Mouse (Mus musculus) midbrain, embryonic 12.5 days (tissue): ENCODE results near the gene Sirt1. TPM values are rescaled to one million over a fixed set of nuclear protein-coding genes. Genes with fewer than 3 reads are reported as not detected.

Source experiments
- ATAC-seq: fragments of 200-750 bp; cut with Nextera tagmentation; 2 replicates; pipeline ENCODE4 v1.8.0; 2017; ENCODE audit warnings: low read depth, moderate TSS enrichment, moderate library complexity; ENCODE audit not compliant: low FRiP score
- H3K27ac ChIP-seq: fragments of 300-500 bp; sonication (generic); replicated peaks from 2 replicates; pipeline ENCODE4 v1.5.1; 2016; ENCODE audit warnings: mild to moderate bottlenecking
- H3K27me3 ChIP-seq: fragments of 300-500 bp; sonication (generic); 2 replicates; pipeline ENCODE4 v1.6.1; 2016; ENCODE audit warnings: mild to moderate bottlenecking
- H3K36me3 ChIP-seq: fragments of 300-500 bp; sonication (generic); 2 replicates; pipeline ENCODE4 v1.6.1; 2016
- H3K4me1 ChIP-seq: fragments of 300-500 bp; sonication (generic); 2 replicates; pipeline ENCODE4 v1.6.1; 2016
- H3K4me2 ChIP-seq: fragments of 300-500 bp; sonication (generic); replicated peaks from 2 replicates; pipeline ENCODE4 v1.6.1; 2016; ENCODE audit warnings: mild to moderate bottlenecking, moderate library complexity
- H3K4me3 ChIP-seq: fragments of 300-500 bp; sonication (generic); 2 replicates; pipeline ENCODE4 v1.5.1; 2016; ENCODE audit warnings: mild to moderate bottlenecking
- H3K9ac ChIP-seq: fragments of 300-500 bp; sonication (generic); replicated peaks from 2 replicates; pipeline ENCODE4 v1.6.1; 2016; ENCODE audit warnings: mild to moderate bottlenecking, moderate library complexity
- H3K9me3 ChIP-seq: fragments of 300-500 bp; sonication (generic); 2 replicates; pipeline ENCODE4 v1.6.1; 2016; ENCODE audit warnings: mild to moderate bottlenecking
- WGBS: fragments of 180-500 bp; shearing (Covaris S2); methylation state at CpG from one replicate; pipeline ENCODE4 v1.1.7; 2016; 5-methylcytosine and 5-hydroxymethylcytosine counted together
- polyA plus RNA-seq: library from polyadenylated mRNA; unstranded; fragments of >200 nt; fragmentation: Nextera tagmentation; extraction: Ambion mirVana; gene quantifications from 2 replicates; pipeline ENCODE4 v1.2.1, GENCODE M21; 2016

Sirt1 gene
- polyA plus RNA-seq, 1 experiment from 2014 or later = 5.8 TPM

- Histone ChIP-seq H3K9ac (no peak overlapping the region), H3K9me3 (no peaks in the 10 kb centered on the region), H3K27ac (no peak overlapping the region), H3K27me3 (no peaks in the 10 kb centered on the region), H3K36me3 (no peaks in the 10 kb centered on the region), H3K4me3 (no peak overlapping the region), H3K4me1 (no peaks in the 10 kb centered on the region), H3K4me2 (no peak overlapping the region)
- ATAC-seq = no peak
- WGBS = 38% methylated on average over 3 of the region's 3 CpGs
These were observed 33.2 kb downstream of the Sirt1 start for GRCm38 (mm10) chr10:63348291-63348690.

- ATAC-seq = no peak
- Histone ChIP-seq H3K4me1 (no peaks in the 10 kb centered on the region), H3K36me3 (no peaks in the 10 kb centered on the region), H3K9ac (no peak overlapping the region), H3K4me2 (no peak overlapping the region), H3K27me3 (peaks cover 5% of the 10 kb centered on the region; the same call in 1 of the 2 replicates), H3K9me3 (no peaks in the 10 kb centered on the region), H3K27ac (no peak overlapping the region), H3K4me3 (no peak overlapping the region)
- 92% methylated on average over 3 of the region's 3 CpGs for WGBS
These were observed 36.8 kb downstream of the Sirt1 start for GRCm38 (mm10) chr10:63344751-63345150.

- no peak overlapping the region for H3K4me2 ChIP-seq
- H3K4me3 ChIP-seq = no peak overlapping the region
- H3K9me3 ChIP-seq = no peaks in the 10 kb centered on the region
- peaks cover 5% of the 10 kb centered on the region; the same call in 1 of the 2 replicates for H3K27me3 ChIP-seq
- no peak overlapping the region for H3K9ac ChIP-seq
- ATAC-seq = no peak
- H3K4me1 ChIP-seq = peaks cover 16% of the 10 kb centered on the region
- WGBS = 80% methylated on average over 2 of the region's 2 CpGs
- no peaks in the 10 kb centered on the region for H3K36me3 ChIP-seq
- no peak overlapping the region for H3K27ac ChIP-seq
These were observed 40.2 kb downstream of the Sirt1 start for GRCm38 (mm10) chr10:63341351-63341750.

- no peaks in the 10 kb centered on the region for H3K9me3 ChIP-seq
- under 1% methylated on average over 69 of the region's 74 CpGs for WGBS
- H3K36me3 ChIP-seq = peaks cover 7% of the 10 kb centered on the region
- peak overlapping the region; percentile 83 for H3K4me3 ChIP-seq
- peaks cover 5% of the 10 kb centered on the region; the same call in 1 of the 2 replicates for H3K27me3 ChIP-seq
- peak overlapping the region; percentile 91 for H3K27ac ChIP-seq
- peak; percentile 95 for ATAC-seq
- H3K4me2 ChIP-seq = peak overlapping the region; percentile 71
- peak overlapping the region; percentile 94 for H3K9ac ChIP-seq
- peaks cover 21% of the 10 kb centered on the region for H3K4me1 ChIP-seq
These were observed 42.4 kb downstream of the Sirt1 start for GRCm38 (mm10) chr10:63338914-63339643.

GRCm38 (mm10) chr10:63337951-63338836 lies 43.3 kb downstream of the Sirt1 start:
- Histone ChIP-seq H3K9ac (peak overlapping the region; percentile 94), H3K27me3 (peaks cover 5% of the 10 kb centered on the region; the same call in 1 of the 2 replicates), H3K27ac (peak overlapping the region; percentile 91), H3K4me3 (peak overlapping the region; percentile 83), H3K4me1 (peaks cover 21% of the 10 kb centered on the region), H3K4me2 (peak overlapping the region; percentile 71), H3K9me3 (no peaks in the 10 kb centered on the region), H3K36me3 (peaks cover 15% of the 10 kb centered on the region)
- peak; percentile 86 for ATAC-seq
- 2% methylated on average over 68 of the region's 113 CpGs for WGBS

GRCm38 (mm10) chr10:63337326-63337725 lies 44.2 kb downstream of the Sirt1 start:
- Histone ChIP-seq H3K4me1 (peaks cover 21% of the 10 kb centered on the region), H3K36me3 (peaks cover 24% of the 10 kb centered on the region), H3K27ac (no peak overlapping the region), H3K27me3 (peaks cover 5% of the 10 kb centered on the region; the same call in 1 of the 2 replicates), H3K4me2 (peak overlapping the region; percentile 71), H3K4me3 (peak overlapping the region; percentile 83), H3K9me3 (no peaks in the 10 kb centered on the region), H3K9ac (peak overlapping the region; percentile 39)
- WGBS = 40% methylated on average over 5 of the region's 5 CpGs
- ATAC-seq = no peak

GRCm38 (mm10) chr10:63336901-63337300 lies 44.6 kb downstream of the Sirt1 start:
- Histone ChIP-seq H3K9ac (peak overlapping the region; percentile 39), H3K4me3 (peak overlapping the region; percentile 83), H3K27me3 (peaks cover 5% of the 10 kb centered on the region; the same call in 1 of the 2 replicates), H3K4me2 (peak overlapping the region; percentile 71), H3K36me3 (peaks cover 25% of the 10 kb centered on the region), H3K9me3 (no peaks in the 10 kb centered on the region), H3K4me1 (peaks cover 21% of the 10 kb centered on the region), H3K27ac (no peak overlapping the region)
- WGBS = 64% methylated on average over 13 of the region's 13 CpGs
- ATAC-seq = no peak

- Histone ChIP-seq H3K27me3 (no peaks in the 10 kb centered on the region), H3K4me1 (no peaks in the 10 kb centered on the region), H3K9me3 (no peaks in the 10 kb centered on the region), H3K27ac (no peak overlapping the region), H3K4me3 (no peak overlapping the region), H3K9ac (no peak overlapping the region), H3K36me3 (peaks cover 64% of the 10 kb centered on the region), H3K4me2 (no peak overlapping the region)
- no peak for ATAC-seq
- whole genome bisulfite sequencing = 89% methylated on average over 1 of the region's 1 CpGs
These were observed 54.4 kb downstream of the Sirt1 start for GRCm38 (mm10) chr10:63327091-63327490.

- Histone ChIP-seq H3K4me3 (no peak overlapping the region), H3K9me3 (no peaks in the 10 kb centered on the region), H3K9ac (no peak overlapping the region), H3K27me3 (no peaks in the 10 kb centered on the region), H3K27ac (no peak overlapping the region), H3K4me2 (no peak overlapping the region), H3K4me1 (no peaks in the 10 kb centered on the region), H3K36me3 (peaks cover 78% of the 10 kb centered on the region)
- no peak for ATAC-seq
- 90% methylated on average over 1 of the region's 1 CpGs for WGBS
These were observed 67.8 kb downstream of the Sirt1 start for GRCm38 (mm10) chr10:63313726-63314125.

- Histone ChIP-seq H3K27ac (no peak overlapping the region), H3K36me3 (peaks cover 66% of the 10 kb centered on the region), H3K27me3 (no peaks in the 10 kb centered on the region), H3K4me3 (no peak overlapping the region), H3K4me1 (no peaks in the 10 kb centered on the region), H3K9ac (no peak overlapping the region), H3K9me3 (no peaks in the 10 kb centered on the region), H3K4me2 (no peak overlapping the region)
- ATAC-seq = peak; percentile 47; the same call in 1 of the 2 replicates
- WGBS = 40% methylated on average over 10 of the region's 10 CpGs
These were observed 72.7 kb downstream of the Sirt1 start for GRCm38 (mm10) chr10:63308582-63309366.

- H3K4me3 ChIP-seq = no peak overlapping the region
- H3K4me2 ChIP-seq = no peak overlapping the region
- H3K4me1 ChIP-seq = no peaks in the 10 kb centered on the region
- ATAC-seq = no peak
- H3K27ac ChIP-seq = no peak overlapping the region
- no peaks in the 10 kb centered on the region for H3K9me3 ChIP-seq
- H3K9ac ChIP-seq = no peak overlapping the region
- peaks cover 41% of the 10 kb centered on the region for H3K36me3 ChIP-seq
- H3K27me3 ChIP-seq = no peaks in the 10 kb centered on the region
- 93% methylated on average over 2 of the region's 2 CpGs for WGBS
These were observed 79.1 kb downstream of the Sirt1 start for GRCm38 (mm10) chr10:63302356-63302755.
